8 mouse cellular contexts compared by ENCODE assay signal in the genomic region with DNA sequence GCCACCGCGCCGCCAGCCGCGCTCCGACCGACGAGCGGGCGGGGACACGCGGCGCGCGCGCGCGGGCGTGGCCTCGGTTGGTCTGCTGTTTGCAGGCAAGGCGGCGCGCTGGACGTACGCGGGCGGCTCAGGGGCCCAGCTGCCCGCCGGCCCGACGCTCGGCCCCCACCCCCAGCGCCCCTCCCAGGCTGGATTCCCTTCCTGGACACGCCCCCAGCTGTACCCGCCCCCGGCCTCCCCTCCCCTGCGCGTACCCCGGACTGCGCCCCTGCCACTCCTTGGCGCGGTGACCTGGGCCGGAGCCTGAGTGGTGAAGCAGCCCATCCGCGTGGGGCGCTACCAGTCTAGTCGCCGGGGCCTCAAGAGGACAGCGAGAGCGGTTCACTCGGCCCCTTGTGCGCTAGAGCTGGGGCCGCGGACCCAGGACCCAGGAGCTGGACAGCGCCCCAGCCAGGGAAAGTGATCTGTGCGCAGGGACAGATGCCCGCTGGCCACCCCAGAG. TPM values are rescaled to one million over a fixed set of nuclear protein-coding genes. Genes with fewer than 3 reads are reported as not detected.
DNase-seq lines count a peak whose midpoint lies in the region; ATAC-seq and TF ChIP-seq lines count a peak whose summit lies in the region.

A gene (minus strand): TSS at position 42 of the 502 bp plus-strand sequence.

- H3K9ac ChIP-seq in ES-Bruce4 (ENCODE audit: low read depth, poor library complexity, severe bottlenecking), result peak within 1 kb of the TSS; percentile 75
- peak within 1 kb of the TSS; percentile 95 for H3K9ac ChIP-seq in forebrain, embryonic 14.5 days (ENCODE audit: low read length)
- peak within 1 kb of the TSS; percentile 94 for H3K9ac ChIP-seq in neural tube, embryonic 15.5 days (replicated peaks)

- intact Hi-C loops in heart, postnatal 14 days (cut with DNase I), result loop anchor here (1.0 to 2.0 kb wide), 2 partner anchors 60 to 103 kb away; a partner anchor contains a TSS

- H3K9me3 ChIP-seq in ES-Bruce4 (replicated peaks; ENCODE audit: control insufficient read depth, insufficient read depth, low read length, poor library complexity, severe bottlenecking), result no peaks in the 10 kb centered on the region
- no peaks in the 10 kb centered on the region for H3K9me3 ChIP-seq in forebrain, embryonic 14.5 days (replicated peaks; ENCODE audit: control insufficient read depth, low read length)
- H3K9me3 ChIP-seq in neural tube, embryonic 15.5 days (replicated peaks), result no peaks in the 10 kb centered on the region

- H3K27me3 ChIP-seq in ES-Bruce4 (ENCODE audit: control insufficient read depth, insufficient read depth, low read length, poor library complexity, severe bottlenecking), result no peaks in the 10 kb centered on the region
- H3K27me3 ChIP-seq in forebrain, embryonic 14.5 days (replicated peaks; ENCODE audit: control insufficient read depth, insufficient read depth, low read length), result no peaks in the 10 kb centered on the region
- no peaks in the 10 kb centered on the region for H3K27me3 ChIP-seq in neural tube, embryonic 15.5 days (replicated peaks)

- peaks cover 2% of the 10 kb centered on the region for H3K4me1 ChIP-seq in ES-Bruce4 (ENCODE audit: control insufficient read depth, insufficient read depth, low read length)
- peaks cover 13% of the 10 kb centered on the region for H3K4me1 ChIP-seq in forebrain, embryonic 14.5 days (ENCODE audit: control insufficient read depth, insufficient read depth, low read length)
- peaks cover 43% of the 10 kb centered on the region for H3K4me1 ChIP-seq in neural tube, embryonic 15.5 days

- TF ChIP-seq CTCF in ES-Bruce4 (IDR thresholded peaks at IDR 0.05; ENCODE audit: low read depth, low read length), result peak; percentile 10

- 0 out of 2 replicates have a peak, but pooled peaks have one; percentile 12 for TF ChIP-seq EP300 in ES-Bruce4 (IDR thresholded peaks at IDR 0.05; ENCODE audit: insufficient read depth, low read depth, low read length)

- H3K27ac ChIP-seq in ES-Bruce4 (ENCODE audit: insufficient read depth, low read length), result peak within 1 kb of the TSS; percentile 32
- peak within 1 kb of the TSS; percentile 98 for H3K27ac ChIP-seq in forebrain, embryonic 14.5 days (ENCODE audit: low read depth, low read length)
- H3K27ac ChIP-seq in neural tube, embryonic 15.5 days (replicated peaks), result peak within 1 kb of the TSS; percentile 100

- no peaks in the 10 kb centered on the region for H3K36me3 ChIP-seq in ES-Bruce4 (ENCODE audit: control insufficient read depth, insufficient read depth, low read length, poor library complexity, severe bottlenecking)
- H3K36me3 ChIP-seq in forebrain, embryonic 14.5 days (ENCODE audit: control insufficient read depth, insufficient read depth, low read length), result peaks cover 12% of the 10 kb centered on the region
- H3K36me3 ChIP-seq in neural tube, embryonic 15.5 days, result peaks cover 4% of the 10 kb centered on the region; the same call in 1 of the 2 replicates

- peak within 1 kb of the TSS; percentile 91 for H3K4me2 ChIP-seq in forebrain, embryonic 14.5 days (ENCODE audit: low read length)
- H3K4me2 ChIP-seq in neural tube, embryonic 15.5 days, result peak within 1 kb of the TSS; percentile 87

- DNase-seq in forebrain, embryonic 14.5 days (ENCODE audit: low spot score), result peak; percentile 97
- DNase-seq in heart, postnatal 14 days, result peak; percentile 93 to 96
- peak; percentile 93 for DNase-seq in layer of hippocampus, adult 11-12 months (ENCODE audit: low spot score)
- DNase-seq in lung, adult 18-20 months, result peak; percentile 89 to 92
- peak; percentile 93 for DNase-seq in testis, postnatal 14 days (ENCODE audit: low spot score)

- H3K4me3 ChIP-seq in ES-Bruce4 (ENCODE audit: low read depth, low read length), result peak within 1 kb of the TSS; percentile 86
- peak within 1 kb of the TSS; percentile 85 for H3K4me3 ChIP-seq in forebrain, embryonic 14.5 days (ENCODE audit: low read depth, low read length)
- H3K4me3 ChIP-seq in neural tube, embryonic 15.5 days (replicated peaks), result peak within 1 kb of the TSS; percentile 80

- no peak for TF ChIP-seq POLR2A in ES-Bruce4 (IDR thresholded peaks at IDR 0.05; ENCODE audit: insufficient read depth, low read length)

- under 1% methylated on average over 26 of the region's 57 CpGs for WGBS in forebrain, embryonic 14.5 days
- under 1% methylated on average over 36 of the region's 57 CpGs for WGBS in neural tube, embryonic 15.5 days

- peak; percentile 81 for ATAC-seq in cerebellum, adult (ENCODE audit: insufficient number of reproducible peaks, low FRiP score, low TSS enrichment)
- ATAC-seq in forebrain, embryonic 14.5 days, result peak; percentile 89
- peak; percentile 93 for ATAC-seq in neural tube, embryonic 15.5 days (ENCODE audit: low FRiP score)

RNA-seq across cellular contexts. Expression of the gene that starts here (rescaled TPM):
- 61.0 and 68.5 TPM in 2 replicates for polyA plus RNA-seq in ES-Bruce4 (2011; ENCODE audit: insufficient read depth, insufficient read length, low read depth, missing spikeins)
- polyA plus RNA-seq in forebrain, embryonic 14.5 days (2014; fragmentation: Nextera tagmentation; extraction: Ambion mirVana), result 497 and 526 TPM in 2 replicates
- total RNA-seq in heart, postnatal 14 days (2021), result 100 to 1,000 TPM; 202 to 211 TPM
- polyA plus RNA-seq in neural tube, embryonic 15.5 days (2015; fragmentation: Nextera tagmentation; extraction: Ambion mirVana), result 426 and 445 TPM in 2 replicates

Comparison
In these comparisons a context has a peak if more than half of its experiments do, and no peak if none do; other contexts are left out.
1. Peak in every context shown above with its lines: DNase-seq, ATAC-seq, H3K4me3 ChIP-seq and H3K27ac ChIP-seq.
2. H3K27ac ChIP-seq: peak in every context shown above with its lines; median percentile 100 in neural tube, embryonic 15.5 days; 98 in forebrain, embryonic 14.5 days; 32 in ES-Bruce4.